Mouse (Mus musculus) heart, embryonic 15.5 days (tissue): Measurements from ENCODE around the gene Tmem232. TPM values are rescaled to one million over a fixed set of nuclear protein-coding genes. Genes with fewer than 3 reads are reported as not detected.
A peak's percentile ranks its signal among the peaks of the same experiment; 100 is the strongest.

ENCODE experiments used
- ATAC-seq: fragments of 200-750 bp; cut with Nextera tagmentation; replicated peaks from 2 replicates; pipeline ENCODE4 v1.8.0; 2017; ENCODE audit warnings: low read depth, moderate TSS enrichment; ENCODE audit not compliant: insufficient number of reproducible peaks, insufficient read depth, low FRiP score
- H3K27ac ChIP-seq: fragments of 300-500 bp; sonication (generic); 2 replicates; pipeline ENCODE4 v1.5.1; 2015; ENCODE audit warnings: mild to moderate bottlenecking, inconsistent platforms
- H3K27me3 ChIP-seq: fragments of 300-500 bp; sonication (generic); 2 replicates; pipeline ENCODE4 v1.6.1; 2015; ENCODE audit warnings: inconsistent platforms
- H3K36me3 ChIP-seq: fragments of 300-500 bp; sonication (generic); 2 replicates; pipeline ENCODE4 v1.6.1; 2015; ENCODE audit warnings: mild to moderate bottlenecking, inconsistent platforms
- H3K4me1 ChIP-seq: fragments of 300-500 bp; sonication (generic); replicated peaks from 2 replicates; pipeline ENCODE4 v1.6.1; 2015; ENCODE audit warnings: inconsistent platforms
- H3K4me2 ChIP-seq: fragments of 300-500 bp; sonication (generic); 2 replicates; pipeline ENCODE4 v1.6.1; 2015; ENCODE audit warnings: inconsistent platforms, mild to moderate bottlenecking, moderate library complexity
- H3K4me3 ChIP-seq: fragments of 300-500 bp; sonication (generic); 2 replicates; pipeline ENCODE4 v1.5.1; 2015; ENCODE audit warnings: mild to moderate bottlenecking, inconsistent platforms
- H3K9ac ChIP-seq: fragments of 300-500 bp; sonication (generic); 2 replicates; pipeline ENCODE4 v1.6.1; 2015; ENCODE audit warnings: mild to moderate bottlenecking, inconsistent platforms
- H3K9me3 ChIP-seq: fragments of 300-500 bp; sonication (generic); replicated peaks from 2 replicates; pipeline ENCODE4 v1.6.1; 2016; ENCODE audit warnings: inconsistent platforms
- WGBS: fragments of 180-500 bp; shearing (Covaris S2); methylation state at CpG from one replicate; pipeline ENCODE4 v1.1.7; 2015; ENCODE audit warnings: mixed read lengths; 5-methylcytosine and 5-hydroxymethylcytosine counted together
- polyA plus RNA-seq: library from polyadenylated mRNA; unstranded; fragments of >200 nt; fragmentation: Nextera tagmentation; extraction: Ambion mirVana; gene quantifications from 2 replicates; pipeline ENCODE4 v1.2.1, GENCODE M21; 2015

Gene Tmem232
- not detected in 2 replicates for polyA plus RNA-seq

DNA sequence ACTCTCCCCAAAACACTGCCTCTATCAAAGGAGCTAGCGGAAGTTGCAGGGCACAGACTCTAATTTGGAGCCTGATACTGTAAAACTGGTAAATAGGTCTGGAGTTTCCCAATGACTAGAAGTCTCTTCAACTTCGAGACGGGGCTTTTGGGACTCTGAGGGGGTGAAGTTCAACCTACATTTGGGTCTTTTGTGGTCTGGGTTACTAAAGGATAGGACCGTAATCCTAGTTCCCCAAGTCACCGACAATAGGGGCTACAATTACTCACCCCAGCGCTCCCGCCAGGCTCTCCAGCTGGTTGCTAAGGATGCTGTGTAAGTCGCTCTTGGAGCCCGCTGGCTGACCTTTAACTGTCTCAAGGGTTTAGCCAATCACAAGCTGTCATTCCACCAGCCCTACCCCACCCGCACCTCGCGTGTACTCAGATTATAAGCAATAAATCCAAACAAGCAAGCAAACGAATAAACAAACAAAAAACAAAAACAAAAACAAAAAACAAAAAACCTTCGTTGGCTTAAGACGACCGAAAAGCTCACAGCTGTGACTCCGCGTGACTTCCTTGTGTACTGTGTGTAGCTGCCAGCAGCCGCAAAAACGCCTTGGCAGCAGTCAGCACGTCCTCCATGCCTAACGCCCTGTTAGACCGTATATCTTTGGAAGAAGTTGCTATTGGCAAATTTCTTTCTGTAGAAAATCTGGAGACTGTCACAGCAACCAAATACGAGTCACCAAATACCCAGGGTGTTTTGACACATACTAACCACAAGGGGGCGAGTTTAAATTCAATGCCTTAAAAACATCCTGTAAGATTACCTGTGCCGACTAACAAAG is at the start of gene Tmem232:
Tmem232 (minus strand) TSS at position 342 of the 832 bp plus-strand sequence.
- Histone ChIP-seq H3K27ac (peak within 1 kb of the TSS; percentile 21; the same call in 1 of the 2 replicates), H3K36me3 (no peaks in the 10 kb centered on the region), H3K4me3 (peak within 1 kb of the TSS; percentile 45), H3K9ac (no peak within 1 kb of the TSS), H3K27me3 (no peaks in the 10 kb centered on the region), H3K4me2 (peak within 1 kb of the TSS; percentile 66), H3K9me3 (no peaks in the 10 kb centered on the region), H3K4me1 (peaks cover 4% of the 10 kb centered on the region)
- WGBS = 15% methylated on average over 26 of the region's 26 CpGs
- ATAC-seq = peak; percentile 76

DNA sequence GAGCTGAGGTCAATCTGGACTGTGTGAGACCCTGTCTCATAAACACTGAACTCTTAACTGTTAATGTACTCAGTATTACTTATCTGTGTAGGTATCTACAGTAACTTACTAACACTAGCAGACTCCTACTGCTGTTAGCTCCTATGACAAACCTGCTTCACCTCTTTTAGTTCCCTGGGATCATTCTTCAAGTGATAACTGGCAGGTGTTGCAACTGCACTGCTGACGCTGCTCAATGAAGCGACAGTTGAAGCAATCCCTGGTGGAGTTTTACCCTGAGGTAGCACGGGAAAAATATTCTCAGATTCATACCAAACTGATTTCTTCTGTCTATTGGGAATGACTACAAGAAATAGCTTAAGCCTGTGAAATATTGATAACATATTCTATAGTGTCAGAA is 46.3 kb upstream of the Tmem232 start:
- ATAC-seq = no peak
- Histone ChIP-seq H3K27ac (peak overlapping the region; percentile 56), H3K4me3 (no peak overlapping the region), H3K4me2 (no peak overlapping the region), H3K4me1 (peaks cover 6% of the 10 kb centered on the region), H3K9ac (no peak overlapping the region), H3K27me3 (no peaks in the 10 kb centered on the region), H3K36me3 (peaks cover 4% of the 10 kb centered on the region), H3K9me3 (no peaks in the 10 kb centered on the region)
- 41% methylated on average over 3 of the region's 3 CpGs for WGBS

DNA sequence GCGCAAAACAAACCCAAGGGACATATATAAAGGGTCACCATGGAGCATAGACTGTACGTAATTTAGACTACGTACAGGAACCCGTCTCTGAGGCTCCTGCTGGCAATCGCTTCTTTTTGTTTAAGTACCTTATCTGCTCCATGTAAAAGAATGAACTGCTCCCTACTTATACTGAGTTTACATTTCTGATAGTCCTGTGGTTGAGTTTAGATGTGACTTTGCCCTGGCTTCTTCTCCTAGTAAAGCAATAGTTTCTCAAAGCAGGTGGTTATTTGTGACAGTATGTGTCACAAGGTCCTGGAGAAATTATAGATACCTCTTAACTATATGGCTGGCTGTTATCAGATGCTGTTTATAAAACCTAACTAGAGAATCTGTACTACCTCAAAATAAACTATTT is 40.9 kb upstream of the Tmem232 start:
- Histone ChIP-seq H3K4me2 (no peak overlapping the region), H3K27me3 (no peaks in the 10 kb centered on the region), H3K9ac (no peak overlapping the region), H3K4me1 (peaks cover under 1% of the 10 kb centered on the region), H3K36me3 (peaks cover 27% of the 10 kb centered on the region), H3K27ac (no peak overlapping the region), H3K9me3 (no peaks in the 10 kb centered on the region), H3K4me3 (no peak overlapping the region)
- ATAC-seq = no peak
- 92% methylated on average over 5 of the region's 5 CpGs for WGBS

DNA sequence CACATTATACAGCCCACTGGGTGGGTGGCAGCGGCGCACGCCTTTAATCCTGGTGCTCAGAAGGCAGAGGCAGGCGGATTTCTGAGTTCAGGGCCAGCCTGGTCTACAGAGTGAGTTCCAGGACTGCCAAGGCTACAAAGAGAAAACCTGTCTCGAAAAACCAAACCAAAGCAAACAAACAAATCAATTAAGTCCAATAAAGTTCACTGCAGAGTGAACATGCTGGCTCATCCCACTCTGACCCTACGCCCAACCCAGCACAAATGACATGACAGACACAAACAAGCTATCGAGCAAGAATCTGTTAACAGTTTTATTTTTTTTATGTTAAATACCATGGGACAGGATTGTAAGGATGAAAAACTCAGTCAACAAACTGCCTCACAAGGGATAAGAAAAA is 39.2 kb upstream of the Tmem232 start:
- peaks cover 27% of the 10 kb centered on the region for H3K36me3 ChIP-seq
- WGBS = 97% methylated on average over 7 of the region's 7 CpGs
- H3K27me3 ChIP-seq = no peaks in the 10 kb centered on the region

DNA sequence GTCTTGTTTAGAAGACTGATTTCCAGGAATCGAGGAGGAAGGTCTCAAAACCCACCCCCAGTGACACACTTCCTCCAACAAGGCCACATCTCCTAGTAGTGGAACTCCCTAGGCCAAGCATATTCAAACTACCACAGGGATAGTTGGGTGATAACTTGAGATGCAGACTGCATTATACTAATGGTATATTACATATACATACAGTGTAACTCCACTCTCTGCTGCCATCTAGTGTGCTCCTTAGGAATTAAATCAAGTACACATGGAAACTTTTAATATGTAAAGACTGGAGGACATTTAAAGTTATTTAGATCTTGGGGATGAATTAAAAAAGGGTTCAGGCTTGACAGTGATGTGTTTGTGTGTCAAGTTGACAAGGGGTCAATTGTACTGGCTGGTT is 34.8 kb upstream of the Tmem232 start:
- H3K36me3 ChIP-seq = peaks cover 12% of the 10 kb centered on the region
- no peak overlapping the region for H3K4me2 ChIP-seq
- WGBS = 95% methylated on average over 1 of the region's 1 CpGs
- no peak overlapping the region for H3K4me3 ChIP-seq
- no peaks in the 10 kb centered on the region for H3K27me3 ChIP-seq
- peaks cover 21% of the 10 kb centered on the region for H3K4me1 ChIP-seq
- no peak overlapping the region for H3K9ac ChIP-seq
- ATAC-seq = no peak
- no peak overlapping the region for H3K27ac ChIP-seq
- H3K9me3 ChIP-seq = no peaks in the 10 kb centered on the region

More for the DNA sequence above, 39.2 kb upstream of the Tmem232 start:
- Histone ChIP-seq H3K4me3 (no peak overlapping the region), H3K27ac (no peak overlapping the region), H3K4me2 (no peak overlapping the region), H3K4me1 (peaks cover 1% of the 10 kb centered on the region; the same call in 1 of the 2 replicates), H3K9me3 (no peaks in the 10 kb centered on the region), H3K9ac (no peak overlapping the region)
- no peak for ATAC-seq

DNA sequence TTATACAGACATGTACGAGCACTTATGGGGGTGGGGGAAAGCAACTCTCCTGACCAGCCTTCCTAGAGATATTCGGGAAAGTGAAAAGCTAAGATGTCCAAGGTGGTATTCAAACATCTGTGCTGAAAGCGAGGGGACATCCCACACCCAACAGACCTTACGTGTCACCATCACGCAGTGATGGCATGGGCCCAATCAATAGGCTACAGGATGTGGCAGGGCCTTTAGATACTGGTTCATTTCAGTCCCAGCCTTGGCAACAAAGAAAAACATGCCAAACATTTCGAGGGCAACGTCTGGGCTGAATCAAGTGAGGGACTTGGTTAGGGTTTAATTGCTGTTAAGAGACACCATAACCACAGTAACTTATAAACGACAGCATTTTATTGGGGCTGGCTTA is 34.3 kb upstream of the Tmem232 start:
- Histone ChIP-seq H3K4me1 (peaks cover 21% of the 10 kb centered on the region), H3K27me3 (no peaks in the 10 kb centered on the region), H3K9me3 (no peaks in the 10 kb centered on the region), H3K4me2 (no peak overlapping the region), H3K27ac (no peak overlapping the region), H3K4me3 (no peak overlapping the region), H3K9ac (no peak overlapping the region), H3K36me3 (peaks cover 8% of the 10 kb centered on the region)
- 82% methylated on average over 8 of the region's 8 CpGs for WGBS
- ATAC-seq = no peak

DNA sequence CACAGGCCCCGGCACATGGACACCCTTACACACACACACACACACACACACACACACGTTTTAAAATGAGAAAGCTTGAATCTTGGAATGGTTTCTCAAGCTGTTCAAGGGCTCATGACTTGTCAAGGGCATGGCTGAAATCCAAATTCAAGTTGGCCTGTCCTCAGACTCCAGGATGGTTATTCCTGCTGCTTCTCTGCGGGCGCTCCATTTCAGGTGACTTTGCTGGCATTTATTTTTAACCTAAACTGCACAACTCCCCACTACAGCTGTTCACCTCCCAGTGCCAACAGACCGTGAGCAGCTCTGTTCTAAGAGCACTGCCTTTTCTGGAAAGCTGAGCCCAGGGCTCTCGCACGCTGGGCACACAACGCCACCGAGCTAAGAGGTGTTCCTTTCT is 31.3 kb upstream of the Tmem232 start:
- Histone ChIP-seq H3K27me3 (no peaks in the 10 kb centered on the region), H3K4me2 (no peak overlapping the region), H3K9me3 (no peaks in the 10 kb centered on the region), H3K9ac (no peak overlapping the region), H3K4me3 (no peak overlapping the region), H3K36me3 (no peaks in the 10 kb centered on the region), H3K4me1 (peaks cover 21% of the 10 kb centered on the region), H3K27ac (peak overlapping the region; percentile 76)
- 47% methylated on average over 9 of the region's 9 CpGs for WGBS
- peak; percentile 66; the same call in 1 of the 2 replicates for ATAC-seq

DNA sequence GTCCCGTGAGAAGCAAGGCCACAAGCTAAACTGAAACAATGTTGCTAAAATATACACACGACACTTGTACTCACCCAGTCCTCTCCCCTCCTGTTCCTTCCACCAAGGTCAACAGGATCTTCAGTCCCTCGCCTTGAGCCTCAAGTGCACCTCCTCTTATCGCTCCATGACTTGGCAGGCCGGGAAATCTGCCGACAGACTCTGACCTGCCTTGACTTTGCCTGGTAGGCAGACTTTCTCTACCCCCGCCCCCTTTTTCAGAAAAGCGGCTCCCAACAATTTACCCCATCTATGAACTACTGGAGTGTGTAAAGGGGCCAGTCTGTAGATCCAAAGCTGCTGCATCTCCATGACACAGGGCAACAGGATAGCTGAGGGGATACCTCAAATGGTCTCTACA is 30.9 kb upstream of the Tmem232 start:
- Histone ChIP-seq H3K36me3 (no peaks in the 10 kb centered on the region), H3K27me3 (no peaks in the 10 kb centered on the region), H3K9me3 (no peaks in the 10 kb centered on the region), H3K4me2 (no peak overlapping the region), H3K4me3 (no peak overlapping the region), H3K9ac (no peak overlapping the region), H3K4me1 (peaks cover 21% of the 10 kb centered on the region), H3K27ac (peak overlapping the region; percentile 76)
- 51% methylated on average over 8 of the region's 8 CpGs for WGBS
- peak; percentile 8; the same call in 1 of the 2 replicates for ATAC-seq

DNA sequence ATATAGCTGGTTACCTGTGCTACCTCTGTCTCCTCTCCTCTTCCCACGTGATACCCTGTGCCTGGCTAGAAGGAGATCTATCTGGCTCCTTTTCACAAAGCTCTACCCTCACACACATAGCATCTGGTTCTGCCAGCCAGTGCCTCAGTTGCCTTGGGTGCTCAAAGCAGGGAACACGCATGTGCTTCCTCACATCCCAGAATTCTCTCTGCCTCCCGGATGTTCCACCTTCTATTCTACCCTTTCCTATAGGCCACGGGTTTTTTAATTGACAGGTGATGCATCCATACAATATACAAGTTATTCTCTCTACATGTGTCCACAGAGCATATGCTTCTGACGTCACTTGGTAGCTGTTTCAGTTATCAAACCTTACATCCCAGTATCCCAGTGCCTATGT is 23.6 kb upstream of the Tmem232 start:
- Histone ChIP-seq H3K9me3 (no peaks in the 10 kb centered on the region), H3K4me3 (no peak overlapping the region), H3K9ac (no peak overlapping the region), H3K36me3 (no peaks in the 10 kb centered on the region), H3K27me3 (no peaks in the 10 kb centered on the region), H3K4me2 (no peak overlapping the region), H3K4me1 (peaks cover 8% of the 10 kb centered on the region), H3K27ac (no peak overlapping the region)
- WGBS = 67% methylated on average over 5 of the region's 5 CpGs
- ATAC-seq = no peak

DNA sequence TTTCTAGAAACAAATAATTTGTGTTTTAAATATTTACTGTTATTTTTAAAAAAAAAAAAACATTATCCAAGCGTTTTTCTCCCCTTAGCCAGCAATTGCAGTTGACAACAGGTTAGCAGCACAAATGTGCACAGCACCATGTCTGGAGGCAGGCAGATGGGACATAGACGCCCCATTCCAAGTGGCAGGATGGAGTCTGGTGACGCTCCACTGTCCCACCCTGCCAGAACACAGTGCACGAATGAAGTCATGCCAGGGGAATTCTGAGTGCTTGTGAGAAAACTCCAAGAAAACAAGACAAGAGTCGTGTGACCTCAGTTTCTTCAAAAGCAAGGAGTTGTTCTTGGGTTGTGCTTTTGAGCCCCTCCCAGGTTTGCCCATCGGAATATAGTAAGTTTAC is 22.8 kb upstream of the Tmem232 start:
- no peak overlapping the region for H3K9ac ChIP-seq
- H3K9me3 ChIP-seq = no peaks in the 10 kb centered on the region
- peaks cover 15% of the 10 kb centered on the region for H3K4me1 ChIP-seq
- no peak for ATAC-seq
- H3K4me2 ChIP-seq = no peak overlapping the region
- H3K27ac ChIP-seq = no peak overlapping the region
- H3K27me3 ChIP-seq = no peaks in the 10 kb centered on the region
- WGBS = 34% methylated on average over 6 of the region's 6 CpGs
- no peak overlapping the region for H3K4me3 ChIP-seq
- H3K36me3 ChIP-seq = no peaks in the 10 kb centered on the region

DNA sequence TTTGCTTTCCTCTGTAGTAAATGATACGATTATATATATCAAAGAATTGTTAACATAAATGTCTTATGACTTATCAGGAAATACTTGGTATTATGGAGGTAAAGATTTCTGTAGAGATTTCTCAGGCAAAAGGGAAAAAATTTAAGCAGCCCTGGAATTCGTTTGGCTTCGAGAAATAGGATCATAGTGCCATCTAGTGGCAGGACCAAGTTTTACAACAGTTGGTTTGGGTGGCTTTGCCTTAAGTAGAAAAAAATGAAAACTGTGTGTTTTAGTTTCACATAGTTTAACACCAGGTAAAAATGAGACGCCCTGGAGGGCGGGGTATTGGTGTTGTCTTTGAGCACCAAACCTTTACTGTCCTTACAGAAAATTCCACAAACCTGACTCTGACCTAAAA is 22.2 kb upstream of the Tmem232 start:
- 2% methylated on average over 5 of the region's 5 CpGs for WGBS
- Histone ChIP-seq H3K4me1 (peaks cover 16% of the 10 kb centered on the region), H3K27me3 (no peaks in the 10 kb centered on the region), H3K9me3 (no peaks in the 10 kb centered on the region), H3K4me2 (0 out of 2 replicates have a peak overlapping the region, but pooled peaks have one; percentile 32), H3K4me3 (no peak overlapping the region), H3K9ac (no peak overlapping the region), H3K27ac (no peak overlapping the region), H3K36me3 (no peaks in the 10 kb centered on the region)
- ATAC-seq = no peak
